ENCODE assay signal across 13 mouse cellular contexts in the genomic region with DNA sequence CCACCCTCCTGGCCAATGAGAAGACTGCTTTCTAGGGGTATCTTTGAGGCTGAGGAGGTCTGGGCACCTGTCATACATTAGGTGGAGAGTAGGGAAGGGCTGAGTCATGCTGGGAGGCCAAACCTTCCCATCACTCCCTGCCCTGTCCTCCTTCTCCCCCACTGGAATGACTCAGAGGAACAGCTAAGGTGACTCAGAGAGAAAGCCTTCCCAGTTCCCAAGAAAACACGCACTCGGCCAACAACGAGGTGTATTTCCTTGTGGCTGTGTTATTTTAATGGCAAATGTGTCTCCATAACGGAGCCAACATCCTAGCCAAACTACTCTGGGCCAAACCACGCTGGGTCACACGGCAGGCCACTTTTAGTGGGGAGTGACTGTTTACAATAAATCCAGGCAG.
DNase-seq lines count a peak whose midpoint lies in the region; ATAC-seq and TF ChIP-seq lines count a peak whose summit lies in the region.
"Had no signal": no experiment of that assay in that cellular context is flagged by ENCODE, and none has a peak within 500 bp of the region (broad histone marks: within the 10 kb centered on the region; RNA-seq: fewer than 3 reads in every experiment).

No protein-coding gene starts in this region.

- 72% methylated on average over 6 of the region's 6 CpGs for WGBS in heart, embryonic 12.5 days

- no peaks in the 10 kb centered on the region for H3K27me3 ChIP-seq in heart, embryonic 12.5 days (replicated peaks)
- no peaks in the 10 kb centered on the region for H3K27me3 ChIP-seq in testis, adult 2 months (ENCODE audit: control insufficient read depth, insufficient read depth, low read length)
- H3K27me3 ChIP-seq: heart, embryonic 13.5 days; limb, embryonic 12.5 days; megakaryocyte, embryonic 14.5 days had no signal

- H3K4me3 ChIP-seq in heart, embryonic 12.5 days, result no peak overlapping the region
- peak overlapping the region; percentile 37; the same call in 1 of the 2 replicates for H3K4me3 ChIP-seq in testis, adult 2 months (ENCODE audit: control insufficient read depth, low read depth, low read length)
- H3K4me3 ChIP-seq: heart, embryonic 13.5 days; limb, embryonic 12.5 days; megakaryocyte, embryonic 14.5 days had no signal

- H3K4me2 ChIP-seq in heart, embryonic 12.5 days, result no peak overlapping the region
- H3K4me2 ChIP-seq: heart, embryonic 13.5 days; limb, embryonic 12.5 days had no signal

- H3K9ac ChIP-seq in heart, embryonic 12.5 days, result no peak overlapping the region
- H3K9ac ChIP-seq: heart, embryonic 13.5 days; limb, embryonic 12.5 days had no signal

- peaks cover 16% of the 10 kb centered on the region for H3K4me1 ChIP-seq in heart, embryonic 12.5 days (replicated peaks)
- peaks cover 21% of the 10 kb centered on the region for H3K4me1 ChIP-seq in testis, adult 2 months (ENCODE audit: control insufficient read depth, insufficient read depth, low read length)

- H3K27ac ChIP-seq in heart, embryonic 12.5 days (ENCODE audit: poor library complexity, severe bottlenecking), result no peak overlapping the region
- no peak overlapping the region for H3K27ac ChIP-seq in testis, adult 2 months (ENCODE audit: control insufficient read depth, insufficient read depth, low read depth, low read length)
- H3K27ac ChIP-seq: heart, embryonic 13.5 days; limb, embryonic 12.5 days had no signal

- no peaks in the 10 kb centered on the region for H3K36me3 ChIP-seq in heart, embryonic 12.5 days
- no peaks in the 10 kb centered on the region for H3K36me3 ChIP-seq in testis, adult 2 months (ENCODE audit: control insufficient read depth, insufficient read depth, low read length)
- H3K36me3 ChIP-seq: heart, embryonic 13.5 days; limb, embryonic 12.5 days had no signal

- TF ChIP-seq POLR2A in testis, adult 2 months (IDR thresholded peaks at IDR 0.05; ENCODE audit: control insufficient read depth, low read depth, low read length), result no peak

- peak; percentile 97 for DNase-seq in heart, adult 11 months
- no peak for DNase-seq in testis, postnatal 14 days (ENCODE audit: low spot score)
- peak; percentile 97 for DNase-seq in fibroblast of lung, adult 2 months (ENCODE audit: low read depth)
- peak; percentile 23 for DNase-seq in telencephalon, adult 2 months (ENCODE audit: low read depth, low spot score)
- DNase-seq in embryo, embryonic 9.5 days (ENCODE audit: extremely low spot score), result no peak
- DNase-seq: cerebellum, adult 9-10 months had no signal

- TF ChIP-seq CTCF in testis, adult 2 months (IDR thresholded peaks at IDR 0.05; ENCODE audit: control insufficient read depth, insufficient read depth, insufficient replicate concordance, low read depth, low read length), result no peak

- no peak for ATAC-seq in heart, embryonic 12.5 days (ENCODE audit: insufficient number of reproducible peaks, low FRiP score)
- no peak for ATAC-seq in inflammation-experienced regulatory T-cells, adult 6 months
- ATAC-seq: CD4-positive, CD25-positive, alpha-beta regulatory T cell, adult 4 months had no signal

- no peaks in the 10 kb centered on the region for H3K9me3 ChIP-seq in heart, embryonic 12.5 days (replicated peaks)
- H3K9me3 ChIP-seq: heart, embryonic 13.5 days; limb, embryonic 12.5 days had no signal

Comparison
In these comparisons a context has a peak if more than half of its experiments do, and no peak if none do; other contexts are left out.
1. DNase-seq: peak in heart, adult 11 months (single experiment), fibroblast of lung, adult 2 months (single experiment) and telencephalon, adult 2 months (single experiment); none in testis, postnatal 14 days (single experiment) and embryo, embryonic 9.5 days (single experiment).